Mouse (Mus musculus) adrenal gland, adult 18-20 months (tissue): ENCODE data around the gene Tspear. TPM values are rescaled to one million over a fixed set of nuclear protein-coding genes. Genes with fewer than 3 reads are reported as not detected.
"Not testable (repeated sequence)": the region's sequence is repeated elsewhere in the genome, so short reads cannot be mapped to it uniquely, and the experiment has no call there.

Source experiments
- DNase-seq, 2 experiments: peaks; one replicate each; pipeline ENCODE4 v3.0.0; 2021 to 2022; ENCODE audit warnings: low spot score in 2 of 2
- long read RNA-seq, 2 experiments: library from polyadenylated mRNA; stranded (forward); transcript quantifications; one replicate each; pipeline ENCODE4 v2.0.0; 2021
- total RNA-seq, 2 experiments: library from RNA; stranded (reverse); gene quantifications; 1 replicate in 1 of 2; 2 replicates in 1 of 2; pipeline ENCODE4 v1.2.3; 2021

The Tspear gene
- total RNA-seq = under 1 TPM; 0.27 to 0.51 TPM
- long read RNA-seq, experiment 1 = 0 reads
- long read RNA-seq, experiment 2, partial matches to known transcripts = 0 of 1 reads
- long read RNA-seq, experiment 2, other reads (novel, unspliced or antisense) = 0 of 1 reads

- no peak for DNase-seq
These were observed at the start of gene Tspear for GRCm38 (mm10) chr10:77685895-77686664. Gene Tspear, plus strand, starts transcription at chr10:77686569.

GRCm38 (mm10) chr10:77638956-77639355 is 47.4 kb upstream of the Tspear start:
- no peak for DNase-seq

- no peak for DNase-seq
These were observed 43.2 kb upstream of the Tspear start for GRCm38 (mm10) chr10:77643160-77643559.

- no peak for DNase-seq
These were observed 40.8 kb upstream of the Tspear start for GRCm38 (mm10) chr10:77645571-77645970.

- no peak for DNase-seq
These were observed 38.9 kb upstream of the Tspear start for GRCm38 (mm10) chr10:77647461-77647860.

GRCm38 (mm10) chr10:77647901-77648300 is 38.5 kb upstream of the Tspear start:
- DNase-seq = no peak

- no peak for DNase-seq
These were observed 34.3 kb upstream of the Tspear start for GRCm38 (mm10) chr10:77652046-77652445.

- DNase-seq = no peak
These were observed 27.9 kb upstream of the Tspear start for GRCm38 (mm10) chr10:77658286-77658994.

- no peak for DNase-seq
These were observed 22.3 kb upstream of the Tspear start for GRCm38 (mm10) chr10:77663949-77664665.

GRCm38 (mm10) chr10:77666342-77666741 is 20.0 kb upstream of the Tspear start:
- DNase-seq = no peak

- no peak for DNase-seq
These were observed 19.0 kb upstream of the Tspear start for GRCm38 (mm10) chr10:77667402-77667801.

- no peak for DNase-seq
These were observed 15.7 kb upstream of the Tspear start for GRCm38 (mm10) chr10:77670710-77671109.

GRCm38 (mm10) chr10:77671519-77671918 is 14.8 kb upstream of the Tspear start:
- no peak for DNase-seq

- no peak for DNase-seq
These were observed 12.6 kb upstream of the Tspear start for GRCm38 (mm10) chr10:77673765-77674164.

- DNase-seq = no peak
These were observed 8.8 kb upstream of the Tspear start for GRCm38 (mm10) chr10:77677562-77677961.

- DNase-seq = no peak
These were observed 3.4 kb upstream of the Tspear start for GRCm38 (mm10) chr10:77682994-77683393.

- DNase-seq = no peak
These were observed 2.2 kb upstream of the Tspear start for GRCm38 (mm10) chr10:77684181-77684580.

- no peak for DNase-seq
These were observed 652 bp downstream of the Tspear start for GRCm38 (mm10) chr10:77687021-77687420.

GRCm38 (mm10) chr10:77690356-77690807 is 4.0 kb downstream of the Tspear start, which contains the start of gene Gm19402:
Gene Gm19402, minus strand, starts transcription at chr10:77690757.
- DNase-seq = not testable (repeated sequence)

GRCm38 (mm10) chr10:77697133-77697532 is 10.8 kb downstream of the Tspear start, which contains the start of gene Gm9508:
Gene Gm9508, minus strand, starts transcription at chr10:77697233.
- DNase-seq = no peak

- no peak for DNase-seq
These were observed 20.0 kb downstream of the Tspear start, which contains the start of gene Gm10272 for GRCm38 (mm10) chr10:77706326-77706725. Gene Gm10272, plus strand, starts transcription at chr10:77706626.
